Mouse (Mus musculus) T-cell, adult 2 months (primary cell): ENCODE results near the gene Tmem135.

Source experiments
- DNase-seq: peaks from one replicate; pipeline ENCODE4 v3.0.0; 2022; ENCODE audit warnings: low spot score

Tmem135 gene

DNA sequence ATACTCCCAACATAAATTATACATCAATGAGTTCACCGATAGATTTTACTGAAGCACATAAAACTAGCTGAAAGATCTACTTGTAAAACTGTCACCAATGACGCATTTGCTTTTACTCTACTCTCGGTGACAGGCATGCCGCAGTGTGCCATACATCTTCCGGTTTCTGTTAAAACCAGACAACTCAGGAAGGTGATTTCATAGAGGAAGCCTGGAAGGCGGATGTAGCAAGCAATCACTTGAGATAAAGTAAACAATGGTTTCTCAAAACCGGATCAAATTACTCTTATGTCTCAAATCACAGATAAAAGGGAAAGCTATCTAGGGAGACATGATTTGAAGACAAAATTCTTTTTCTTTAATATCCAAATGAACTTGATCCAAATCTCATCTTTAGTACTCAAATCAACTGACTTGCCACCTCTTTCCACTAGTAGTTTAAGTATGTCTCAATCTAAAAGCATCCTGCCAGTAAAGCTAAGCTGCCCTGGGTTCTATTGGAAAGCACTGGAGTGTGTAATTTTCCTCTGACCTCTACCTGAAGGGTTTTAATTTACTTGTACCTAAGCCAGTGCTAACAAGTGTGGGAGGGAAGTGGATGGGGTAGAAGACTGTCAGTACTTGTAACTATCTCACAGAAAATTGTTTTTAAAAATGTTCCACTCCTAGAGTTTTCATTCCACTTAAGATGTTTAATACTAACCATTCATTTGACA, 155.7 kb downstream of the Tmem135 start:
- DNase-seq = peak; percentile 86

- no peak for DNase-seq
Measured at GRCm38 (mm10) chr7:89247012-89247710, 156.9 kb downstream of the Tmem135 start.

- DNase-seq = no peak
Measured at GRCm38 (mm10) chr7:89242565-89242964, 161.5 kb downstream of the Tmem135 start.

DNA sequence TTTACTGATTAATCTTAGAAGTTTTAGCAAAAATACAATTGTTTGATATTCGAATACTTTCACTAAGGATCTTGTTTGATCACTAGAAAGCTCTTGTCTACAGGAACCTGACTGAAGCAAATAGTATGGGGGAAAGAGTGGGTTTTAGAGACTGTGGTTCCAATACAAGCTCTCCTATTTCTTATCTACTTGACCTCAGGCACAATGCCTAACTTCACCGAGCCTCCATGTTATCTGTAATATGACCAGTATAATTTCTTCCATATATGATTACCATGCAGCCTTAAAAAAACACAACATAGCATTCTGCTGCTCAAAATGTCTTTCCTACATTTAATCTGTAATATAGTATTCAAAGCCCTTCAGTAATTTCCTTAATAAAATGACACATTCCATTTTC, 161.9 kb downstream of the Tmem135 start:
- DNase-seq = no peak

DNA sequence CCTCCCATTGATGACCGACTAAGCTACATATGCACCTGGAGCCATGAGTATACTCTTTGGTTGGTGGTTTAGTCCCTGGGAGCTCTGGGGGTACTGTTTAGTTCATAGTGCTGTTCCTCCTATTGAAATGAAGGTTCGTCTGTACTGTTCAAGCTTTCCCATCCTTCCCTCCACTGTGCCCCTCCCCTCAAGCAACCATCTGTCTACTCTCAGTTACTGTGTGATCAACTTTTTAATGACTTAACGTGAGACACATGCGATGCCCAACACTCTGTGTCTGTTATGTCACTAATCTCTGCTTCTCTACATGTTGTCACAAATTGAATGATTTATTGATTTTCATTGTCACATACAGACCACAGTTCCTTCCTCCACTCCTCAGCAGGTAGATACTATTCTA, 164.4 kb downstream of the Tmem135 start:
- no peak for DNase-seq

DNA sequence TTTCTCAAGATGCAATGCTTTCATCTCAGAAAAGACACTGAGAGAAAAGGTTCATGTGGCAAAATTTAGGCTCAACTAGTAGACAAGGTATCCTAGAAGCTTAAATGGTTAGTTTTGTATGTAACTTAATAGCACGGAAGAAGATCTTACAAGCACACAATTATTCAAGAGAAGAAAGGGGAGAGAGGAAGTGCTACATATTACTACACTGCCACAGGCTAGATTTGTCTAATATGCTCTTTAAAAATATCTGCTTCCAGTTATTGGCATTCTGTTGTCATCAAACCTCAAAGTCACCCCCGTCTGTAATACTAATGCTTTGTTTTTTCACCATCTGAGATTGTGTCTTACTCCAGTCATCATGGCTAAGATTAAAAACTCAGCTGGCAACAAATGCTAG, 167.4 kb downstream of the Tmem135 start:
- no peak for DNase-seq

DNA sequence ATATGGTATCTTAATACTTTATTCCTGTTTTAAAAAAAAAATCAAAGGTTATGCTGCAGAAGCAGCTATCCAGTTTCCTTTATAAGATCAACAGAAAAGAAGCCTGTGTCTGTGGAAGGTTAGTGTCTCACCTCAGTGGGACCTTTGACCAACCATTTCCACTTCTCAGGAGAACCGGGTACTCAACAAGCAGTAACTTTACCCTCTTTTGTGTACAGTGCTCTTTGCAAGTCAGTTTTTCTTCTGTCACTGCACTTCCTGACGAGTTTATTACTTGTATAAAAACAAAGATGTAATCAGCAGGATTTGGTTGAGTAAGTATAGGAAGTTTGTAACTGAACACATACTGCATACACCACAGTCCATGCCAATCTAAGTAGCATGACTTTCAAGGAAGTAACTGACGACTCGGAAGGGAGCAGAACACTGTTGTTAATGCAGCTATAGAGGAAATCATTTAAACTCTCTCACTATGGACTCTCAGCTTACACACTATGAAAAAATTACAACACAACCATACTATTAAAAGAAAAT, 168.0 kb downstream of the Tmem135 start:
- no peak for DNase-seq

DNA sequence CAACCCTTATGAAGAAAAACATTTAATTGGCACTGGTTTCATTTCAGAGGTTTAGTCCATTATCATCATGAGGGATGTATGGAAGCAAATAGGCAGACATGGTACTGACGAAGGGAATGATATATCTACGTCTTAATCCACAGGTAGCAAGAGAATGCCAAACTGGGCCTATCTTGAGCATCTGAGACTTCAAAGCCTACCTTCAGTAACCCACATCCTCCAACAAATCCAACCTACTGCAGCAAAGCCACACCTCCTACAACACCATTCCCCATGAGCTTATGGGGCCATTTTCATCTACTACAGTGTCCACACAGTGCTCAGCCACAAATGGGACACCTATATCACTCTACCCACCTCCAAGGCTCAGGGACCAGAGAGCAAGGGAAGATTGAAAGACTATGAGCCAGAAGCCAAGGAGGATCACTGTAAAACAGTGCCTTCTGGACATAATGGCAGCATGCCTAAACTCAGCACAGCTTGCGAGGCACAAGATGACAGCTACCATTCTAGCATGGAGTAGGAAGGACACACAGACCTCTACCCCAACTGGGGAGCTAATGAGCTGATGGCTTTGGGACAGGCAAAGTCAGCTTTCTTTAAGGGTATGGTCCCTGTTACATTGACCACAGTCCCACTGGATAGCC, 171.4 kb downstream of the Tmem135 start:
- peak; percentile 37 for DNase-seq

DNA sequence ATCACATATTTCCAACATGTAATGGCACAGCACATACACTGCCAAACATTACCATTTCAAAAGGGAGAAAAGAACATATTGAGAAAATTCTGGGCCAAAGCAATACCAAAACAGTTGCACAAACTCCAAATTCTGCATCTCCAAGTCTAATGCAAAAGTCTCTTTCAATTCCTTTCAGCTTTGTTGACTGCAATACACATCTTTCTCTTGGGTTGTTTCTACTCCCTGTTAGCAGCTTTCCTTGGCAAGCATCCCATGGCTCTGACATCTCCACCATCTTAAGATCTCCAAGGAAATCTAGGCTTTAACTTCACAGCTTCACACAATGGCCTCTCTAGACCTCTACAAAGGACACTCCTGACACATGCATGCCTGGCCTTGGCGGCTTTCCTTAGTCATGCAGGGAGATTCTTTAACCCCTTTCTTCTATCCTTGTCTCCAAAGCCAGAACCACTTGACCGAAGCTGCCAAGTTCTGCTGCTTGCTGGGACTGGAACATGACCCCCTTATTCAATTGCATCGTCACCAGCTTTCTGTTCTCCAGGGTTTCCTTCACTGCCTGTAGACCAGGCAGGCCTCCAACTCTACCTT, 172.7 kb downstream of the Tmem135 start:
- DNase-seq = no peak

DNA sequence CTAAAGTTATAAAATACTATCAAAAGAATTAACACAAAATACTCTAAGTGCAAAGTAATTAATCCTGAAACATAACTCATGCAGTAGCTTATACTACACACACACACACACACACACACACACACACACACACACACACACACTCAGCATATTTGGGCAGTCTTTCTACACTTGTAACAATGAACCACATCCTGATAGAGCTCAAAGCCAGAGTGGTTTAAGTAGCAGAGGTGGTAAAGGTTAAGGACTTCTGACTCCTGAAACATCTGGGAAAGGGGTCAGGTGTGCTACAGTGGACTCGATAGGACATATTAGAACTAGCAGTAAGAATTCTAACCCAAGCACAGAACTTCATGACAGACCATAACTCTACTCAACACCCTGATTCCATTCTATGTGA, 181.4 kb downstream of the Tmem135 start:
- DNase-seq = no peak

GRCm38 (mm10) chr7:89216628-89217027, 187.4 kb downstream of the Tmem135 start:
- DNase-seq = no peak

DNA sequence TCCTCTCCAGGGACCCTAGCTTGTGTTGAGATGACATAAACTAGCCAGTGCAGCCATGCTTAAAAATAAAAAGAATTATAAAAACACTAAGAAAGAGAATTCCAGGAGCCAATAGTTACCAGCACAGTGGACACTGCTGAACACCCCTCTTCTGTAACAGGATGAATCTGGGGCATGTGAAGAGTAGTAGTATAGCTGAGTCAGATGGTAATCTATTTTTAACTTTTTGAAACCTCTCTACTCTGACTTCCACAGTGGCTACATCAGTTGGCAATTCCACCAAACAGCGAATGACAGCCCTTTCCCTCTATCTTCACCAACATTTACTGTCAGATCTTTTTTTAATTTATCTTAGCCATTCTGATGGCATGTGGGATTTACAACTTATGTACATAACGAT, 187.9 kb downstream of the Tmem135 start:
- DNase-seq = no peak

DNA sequence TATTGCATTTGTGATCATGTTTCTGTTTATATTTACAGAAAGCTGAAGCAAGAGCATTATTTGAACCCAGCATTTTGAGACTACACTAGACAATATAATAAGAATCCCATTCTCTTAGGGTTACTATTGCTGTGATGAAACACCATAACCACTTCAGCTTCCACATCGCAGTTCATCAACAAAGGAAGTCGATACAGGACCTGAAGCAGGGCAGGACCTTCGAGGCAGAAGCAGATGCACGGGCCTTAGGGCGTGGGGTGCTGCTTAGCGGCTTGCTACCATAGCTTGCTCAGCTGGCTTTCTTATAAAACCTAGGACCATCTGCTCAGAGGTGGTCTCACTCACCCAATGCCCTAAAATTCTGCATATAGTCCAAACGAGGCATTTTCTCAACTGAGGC, 188.3 kb downstream of the Tmem135 start:
- DNase-seq = no peak

DNA sequence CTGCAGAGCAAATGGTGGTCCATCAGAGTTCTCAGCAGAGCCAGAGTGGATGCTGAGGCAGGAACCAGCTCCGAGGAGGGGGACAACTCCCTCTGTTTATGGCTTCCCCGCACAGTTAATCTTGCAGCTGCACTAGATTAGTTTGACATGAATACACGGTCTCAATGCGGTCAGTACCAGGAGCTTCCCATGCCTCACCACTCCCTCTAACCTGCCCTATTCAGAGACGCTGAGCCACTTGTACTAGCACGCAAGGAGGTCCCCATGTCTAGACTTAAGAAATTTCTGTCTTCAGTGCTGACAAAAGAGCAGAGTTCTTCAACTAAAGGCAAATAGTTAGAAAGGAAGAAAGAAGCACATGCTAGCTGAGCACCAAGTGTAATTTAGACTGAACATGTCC, 193.5 kb downstream of the Tmem135 start:
- no peak for DNase-seq

DNA sequence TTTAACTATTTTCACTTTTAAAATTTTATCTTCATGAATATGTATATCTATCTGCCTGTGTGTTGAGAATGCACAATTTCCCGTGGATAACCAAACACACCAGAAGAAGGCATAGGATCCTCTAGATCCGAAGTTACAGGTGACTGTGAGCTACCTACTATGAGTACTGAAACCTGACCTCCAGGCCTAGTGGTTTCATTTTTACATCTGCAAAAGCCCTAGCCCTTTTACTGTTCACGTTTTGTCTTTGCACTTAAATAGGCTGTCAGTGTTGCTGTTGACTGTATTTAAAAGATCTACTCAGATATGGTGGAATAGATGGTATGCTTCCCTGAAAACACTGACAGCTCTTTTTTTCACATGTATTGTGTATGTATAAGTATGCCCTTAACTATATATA, 197.9 kb downstream of the Tmem135 start:
- no peak for DNase-seq

DNA sequence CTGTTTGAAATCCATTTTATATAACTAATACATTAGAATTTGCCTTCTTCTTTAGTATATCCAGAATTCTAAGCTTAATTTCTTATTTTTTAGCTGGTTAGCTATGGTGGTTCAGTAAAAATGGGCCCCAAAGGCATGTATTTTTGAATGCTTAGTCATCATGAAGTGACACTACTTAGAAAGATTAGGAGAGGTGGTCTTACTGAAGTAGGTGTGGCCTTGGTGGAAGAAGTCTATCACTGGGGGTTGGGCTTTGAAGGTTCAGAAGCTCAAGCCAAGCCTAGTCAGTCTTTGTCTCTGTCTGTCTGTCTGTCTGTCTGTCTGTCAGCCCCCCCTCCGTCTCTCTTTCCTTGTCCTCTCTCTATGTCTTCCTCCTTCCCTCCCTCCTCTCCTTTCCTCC, 198.6 kb downstream of the Tmem135 start:
- DNase-seq = no peak

DNA sequence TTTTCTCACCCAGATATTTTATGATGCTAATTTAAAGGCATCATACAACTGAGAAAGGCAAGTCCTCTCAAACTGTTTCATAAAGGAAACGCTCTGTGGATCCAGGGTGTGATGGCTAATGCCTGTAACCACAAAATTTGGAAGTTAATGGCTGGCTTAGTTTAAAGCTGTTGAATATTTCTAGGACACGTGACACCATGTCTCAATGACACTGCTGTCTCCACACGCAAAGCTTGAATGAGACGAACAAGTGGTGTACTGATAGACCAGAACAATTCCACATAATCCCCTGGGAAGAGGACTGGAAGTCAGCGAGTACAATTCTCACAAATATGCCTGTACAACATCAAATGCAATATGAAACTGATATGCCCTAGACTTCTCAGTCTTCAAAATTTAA, 200.9 kb downstream of the Tmem135 start:
- DNase-seq = no peak

GRCm38 (mm10) chr7:89201954-89202353, 202.1 kb downstream of the Tmem135 start:
- no peak for DNase-seq

DNA sequence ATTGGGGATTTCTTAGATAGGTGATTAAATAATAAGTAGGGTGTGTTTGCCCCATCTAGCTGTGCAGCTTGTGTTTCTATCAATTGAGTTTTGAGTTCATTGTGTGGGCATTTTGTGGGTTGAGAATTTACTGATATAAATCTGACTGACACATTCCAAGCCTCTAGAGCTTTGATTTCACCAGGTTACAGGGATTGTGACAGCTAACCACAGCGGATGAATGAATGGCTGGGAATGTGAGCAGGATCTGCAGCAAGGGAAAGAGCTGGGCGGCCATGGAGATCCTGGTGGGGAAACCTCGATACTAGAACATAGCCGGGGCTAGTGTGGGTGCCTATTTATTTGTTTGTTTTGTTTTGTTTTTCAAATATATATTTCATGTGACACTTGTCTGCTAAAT, 205.5 kb downstream of the Tmem135 start:
- DNase-seq = no peak

DNA sequence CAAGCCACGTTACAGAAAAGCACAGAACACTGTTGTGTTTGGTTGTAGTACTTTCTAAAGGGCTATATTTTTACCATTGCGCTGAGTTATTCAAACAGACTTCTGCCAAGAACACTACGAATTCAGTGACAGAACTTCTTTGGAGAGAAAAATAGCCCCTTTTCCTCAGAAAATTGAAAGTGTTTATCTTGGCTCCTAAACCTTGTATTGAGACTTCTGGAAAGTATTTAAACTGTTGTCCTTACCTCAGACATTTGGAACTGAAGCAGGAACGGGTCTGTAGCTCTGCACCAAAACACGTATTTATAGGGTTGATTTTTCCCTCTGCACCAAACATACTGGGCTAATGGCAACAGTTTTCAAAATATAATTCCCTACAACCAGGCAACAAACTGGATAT, 210.6 kb downstream of the Tmem135 start:
- DNase-seq = no peak

DNA sequence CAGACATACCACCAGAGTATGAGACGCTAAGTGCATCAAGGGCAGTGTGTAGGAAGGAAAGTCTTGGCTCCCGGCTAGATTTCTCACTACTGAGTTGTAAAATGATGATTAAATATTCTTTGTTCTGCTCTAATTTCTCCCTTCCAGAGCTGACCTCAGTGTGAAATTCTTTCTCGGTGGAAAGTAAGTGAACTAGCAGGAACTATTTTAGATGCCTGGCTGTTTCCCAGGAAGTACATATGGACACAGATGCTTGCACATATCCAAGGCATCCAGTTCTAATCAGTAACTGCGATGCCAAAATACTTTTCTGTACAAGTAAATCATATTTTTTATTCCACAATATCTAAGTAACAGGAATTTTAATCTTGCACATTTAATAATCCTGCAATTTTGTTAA, 220.1 kb downstream of the Tmem135 start:
- no peak for DNase-seq

DNA sequence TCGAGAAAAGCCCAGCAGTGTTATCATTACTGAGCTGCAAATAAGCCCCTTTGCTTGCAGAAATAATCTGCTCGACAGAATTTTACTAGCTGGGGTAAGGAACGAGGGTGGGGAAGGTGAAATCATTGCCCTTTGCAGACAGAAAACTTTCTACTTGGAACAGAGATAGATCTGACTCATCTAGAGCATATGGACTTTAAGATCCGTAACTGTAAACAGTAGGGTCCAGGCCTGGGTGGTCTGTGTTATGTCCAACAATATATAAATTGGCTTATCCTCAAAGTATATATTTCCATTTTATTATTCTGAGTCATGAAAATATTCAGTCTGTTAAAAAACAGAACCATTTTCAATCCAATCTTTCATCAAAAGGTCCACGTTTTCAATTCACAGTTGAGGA, 221.1 kb downstream of the Tmem135 start:
- no peak for DNase-seq

DNA sequence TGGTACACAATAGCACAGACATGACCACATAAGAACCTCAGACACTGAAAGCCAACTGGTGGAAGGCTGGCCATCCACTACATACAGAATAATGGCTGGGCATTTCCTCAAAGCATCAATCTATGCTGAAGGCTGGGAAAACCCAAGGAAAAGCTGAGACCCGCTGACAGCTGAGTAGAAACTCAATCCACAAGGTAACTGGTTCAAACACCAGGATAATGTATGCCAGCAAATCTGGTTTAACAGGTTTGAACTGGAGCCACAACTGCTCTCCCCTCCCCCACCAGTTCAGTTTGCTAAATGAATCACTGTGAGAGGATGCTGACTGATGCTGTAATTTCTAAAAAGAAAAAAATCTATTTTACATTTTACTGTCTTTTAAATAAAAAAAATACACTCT, 222.7 kb downstream of the Tmem135 start:
- no peak for DNase-seq
